Mouse (Mus musculus) bone marrow macrophage, adult 2 months (primary cell): ENCODE measurements around the gene Ldlrap1.

Experiments used
- CTCF ChIP-seq: IDR thresholded peaks from 2 replicates; pipeline ENCODE4 v1.5.1; 2012; ENCODE audit warnings: low read depth, mild to moderate bottlenecking, low read length, moderate library complexity
- POLR2A ChIP-seq: IDR thresholded peaks from 2 replicates; pipeline ENCODE4 v1.6.1; 2012; ENCODE audit warnings: mild to moderate bottlenecking, low read depth, low read length, borderline replicate concordance

- no peak for TF ChIP-seq POLR2A
- TF ChIP-seq CTCF, result no peak
Measured at GRCm38 (mm10) chr4:134703835-134704546, 63.8 kb downstream of the Ldlrap1 start, which contains the start of gene Man1c1.
